Mouse (Mus musculus) hindbrain, embryonic 11.5 days (tissue): Measurements from ENCODE around the gene Ctc1. TPM values are rescaled to one million over a fixed set of nuclear protein-coding genes. Genes with fewer than 3 reads are reported as not detected.
A peak's percentile ranks its signal among the peaks of the same experiment; 100 is the strongest.

Source experiments
- ATAC-seq: fragments of 200-750 bp; cut with Nextera tagmentation; 2 replicates; pipeline ENCODE4 v1.8.0; 2017; ENCODE audit warnings: mild to moderate bottlenecking, moderate TSS enrichment, moderate library complexity; ENCODE audit not compliant: low FRiP score
- DNase-seq: peaks from one replicate; pipeline ENCODE4 v3.0.0-alpha.2; 2015; ENCODE audit warnings: low spot score
- H3K27ac ChIP-seq: fragments of 300-500 bp; sonication (generic); 2 replicates; pipeline ENCODE4 v1.5.1; 2014; ENCODE audit warnings: mild to moderate bottlenecking, low read depth, low read length
- H3K27me3 ChIP-seq: fragments of 300-500 bp; sonication (generic); 2 replicates; pipeline ENCODE4 v1.6.1; 2014; ENCODE audit warnings: mild to moderate bottlenecking, low read length, moderate library complexity, mixed read lengths; ENCODE audit not compliant: control insufficient read depth, insufficient read depth
- H3K36me3 ChIP-seq: fragments of 300-500 bp; sonication (generic); 2 replicates; pipeline ENCODE4 v1.6.1; 2014; ENCODE audit warnings: mild to moderate bottlenecking, low read length, moderate library complexity, mixed read lengths; ENCODE audit not compliant: control insufficient read depth, insufficient read depth
- H3K4me1 ChIP-seq: fragments of 300-500 bp; sonication (generic); replicated peaks from 2 replicates; pipeline ENCODE4 v1.6.1; 2014; ENCODE audit warnings: low read length, mixed read lengths; ENCODE audit not compliant: control insufficient read depth, insufficient read depth
- H3K4me2 ChIP-seq: fragments of 300-500 bp; sonication (generic); replicated peaks from 2 replicates; pipeline ENCODE4 v1.6.1; 2014; ENCODE audit warnings: mild to moderate bottlenecking, low read depth, low read length
- H3K4me3 ChIP-seq: fragments of 300-500 bp; sonication (generic); 2 replicates; pipeline ENCODE4 v1.5.1; 2014; ENCODE audit warnings: low read depth, low read length
- H3K9ac ChIP-seq: fragments of 300-500 bp; sonication (generic); 2 replicates; pipeline ENCODE4 v1.6.1; 2014; ENCODE audit warnings: low read depth, low read length
- H3K9me3 ChIP-seq: fragments of 300-500 bp; sonication (generic); 2 replicates; pipeline ENCODE4 v1.6.1; 2016; ENCODE audit warnings: low read length; ENCODE audit not compliant: control insufficient read depth
- WGBS: fragments of 180-500 bp; shearing (Covaris S2); extraction: QIAGEN DNeasy Blood & Tissue Kit; methylation state at CpG from one replicate; pipeline ENCODE4 v1.1.7; 2014; 5-methylcytosine and 5-hydroxymethylcytosine counted together
- polyA plus RNA-seq: library from polyadenylated mRNA; unstranded; fragments of >200 nt; fragmentation: Nextera tagmentation; extraction: Ambion mirVana; gene quantifications from 2 replicates; pipeline ENCODE4 v1.2.1, GENCODE M21; 2014

Gene Ctc1
- polyA plus RNA-seq, 1 experiment from 2014 or later: 48.7 TPM

DNA sequence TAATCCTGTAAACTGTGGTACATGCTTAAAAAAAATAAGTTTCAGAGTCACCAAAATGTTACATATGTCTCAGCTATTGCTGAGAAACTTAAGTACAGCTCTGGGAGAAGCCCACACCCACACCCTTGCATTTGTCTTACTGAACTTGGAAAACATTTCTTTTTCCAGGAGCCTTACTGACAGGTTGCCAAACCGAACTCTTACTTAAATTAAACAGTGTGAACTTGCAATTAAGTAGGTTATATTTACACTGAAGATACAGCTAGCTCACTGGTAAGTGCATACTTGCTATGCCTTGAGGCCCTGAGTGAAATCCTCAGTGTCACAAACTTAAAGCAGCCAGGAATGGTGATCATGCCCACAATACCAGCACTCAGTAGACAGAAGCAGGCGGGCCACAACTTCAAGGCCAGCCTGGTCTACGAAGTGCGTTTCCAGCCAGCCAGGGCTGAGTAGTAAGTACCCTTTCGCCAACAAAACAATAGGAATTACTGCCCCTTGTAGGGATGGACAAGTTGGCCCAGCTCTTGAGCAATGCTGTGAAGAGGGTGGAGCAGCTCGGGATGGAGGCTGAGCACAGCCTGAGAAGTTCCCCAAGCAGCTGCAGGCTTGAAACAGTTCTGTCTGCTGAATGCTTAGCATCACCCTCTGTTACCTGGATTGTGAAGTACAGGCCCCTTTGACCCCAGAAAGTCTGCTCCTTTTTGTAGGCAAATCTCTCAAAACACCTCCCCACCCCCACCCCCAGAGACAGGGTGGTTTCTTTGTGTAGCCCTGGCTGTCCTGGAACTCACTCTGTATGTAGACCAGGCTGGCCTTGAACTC, 58.5 kb downstream of the Ctc1 start:
- Histone ChIP-seq H3K4me1 (peaks cover 7% of the 10 kb centered on the region), H3K9me3 (no peaks in the 10 kb centered on the region), H3K9ac (no peak overlapping the region), H3K27ac (0 out of 2 replicates have a peak overlapping the region, but pooled peaks have one; percentile 33), H3K4me3 (no peak overlapping the region), H3K36me3 (no peaks in the 10 kb centered on the region), H3K27me3 (no peaks in the 10 kb centered on the region), H3K4me2 (no peak overlapping the region)
- 51% methylated on average over 6 of the region's 6 CpGs for WGBS
- no peak for DNase-seq
- ATAC-seq: no peak

DNA sequence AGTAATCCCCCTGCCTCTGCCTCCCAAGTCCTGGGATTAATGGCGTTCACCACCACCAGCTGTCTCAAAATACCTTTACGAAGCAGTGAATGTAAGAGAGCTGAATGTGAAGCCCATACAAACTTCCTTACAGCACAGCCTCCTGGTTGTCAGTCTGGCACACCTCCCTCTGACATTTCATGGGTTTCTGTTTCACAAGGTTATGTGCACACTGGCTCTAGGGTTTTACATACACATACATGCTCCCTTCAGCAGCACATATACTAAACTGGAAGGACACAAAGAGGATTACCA, 59.0 kb downstream of the Ctc1 start:
- Histone ChIP-seq H3K27me3 (no peaks in the 10 kb centered on the region), H3K27ac (no peak overlapping the region), H3K4me1 (peaks cover 7% of the 10 kb centered on the region), H3K4me3 (no peak overlapping the region), H3K36me3 (no peaks in the 10 kb centered on the region), H3K4me2 (no peak overlapping the region), H3K9me3 (no peaks in the 10 kb centered on the region), H3K9ac (no peak overlapping the region)
- DNase-seq: no peak
- no peak for ATAC-seq
- WGBS: 51% methylated on average over 2 of the region's 2 CpGs

DNA sequence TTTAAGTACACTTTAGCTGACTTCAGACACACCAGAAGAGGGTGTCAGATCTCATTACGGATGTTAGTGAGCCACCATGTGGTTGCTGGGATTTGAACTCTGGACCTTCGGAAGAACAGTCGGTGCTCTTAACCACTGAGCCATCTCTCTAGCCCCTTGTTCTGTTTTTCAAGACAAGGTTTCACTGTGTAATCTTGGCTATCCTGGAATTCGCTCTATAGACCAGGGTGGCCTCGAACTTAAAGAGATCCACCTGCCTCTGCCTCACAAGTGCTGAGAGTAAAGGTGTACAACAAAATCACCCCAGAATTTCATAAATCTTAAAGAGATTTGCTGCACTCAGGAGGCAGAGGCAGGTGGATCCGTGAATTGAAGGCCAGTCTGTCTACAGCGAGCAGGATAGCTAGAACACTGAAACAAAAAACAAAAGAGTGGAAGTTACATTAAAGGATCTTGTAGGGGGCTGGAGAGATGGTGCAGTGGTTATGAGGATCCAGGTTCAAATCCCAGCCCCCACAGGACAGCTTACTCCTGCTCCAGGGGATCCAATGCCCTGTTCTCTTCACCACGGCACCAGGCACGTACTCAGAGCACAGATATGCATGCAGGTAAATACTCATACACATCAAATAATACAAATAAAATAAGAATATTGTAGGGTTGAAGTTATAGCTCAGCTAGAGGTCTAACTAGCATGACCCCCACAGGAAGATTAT, 60.2 kb downstream of the Ctc1 start:
- WGBS: 49% methylated on average over 8 of the region's 9 CpGs
- ATAC-seq (no peak), DNase-seq (peak; percentile 36)
- H3K27me3 ChIP-seq: no peaks in the 10 kb centered on the region
- no peak overlapping the region for H3K27ac ChIP-seq
- H3K4me1 ChIP-seq: peaks cover 7% of the 10 kb centered on the region
- no peaks in the 10 kb centered on the region for H3K36me3 ChIP-seq
- no peak overlapping the region for H3K4me3 ChIP-seq
- H3K9ac ChIP-seq: no peak overlapping the region
- H3K4me2 ChIP-seq: no peak overlapping the region
- no peaks in the 10 kb centered on the region for H3K9me3 ChIP-seq

DNA sequence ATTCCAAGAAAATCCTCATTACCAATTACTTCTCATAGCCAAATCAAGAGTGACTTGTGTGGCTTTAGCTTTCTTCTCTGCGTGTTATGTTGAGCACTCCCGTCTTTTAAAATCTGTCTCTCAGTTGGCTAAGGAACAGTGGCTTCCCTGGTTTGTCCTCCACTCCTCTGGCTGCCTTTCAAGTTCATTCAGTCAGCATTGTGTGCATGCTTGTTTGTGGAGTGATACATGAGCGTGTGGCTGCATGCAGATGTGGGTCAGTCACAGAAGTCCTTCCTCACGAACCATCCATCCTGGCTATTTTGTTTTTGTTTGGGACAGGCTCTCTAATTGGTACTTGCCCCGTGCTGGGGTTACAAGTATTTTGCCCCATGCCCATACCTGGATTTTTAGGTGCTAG, 60.9 kb downstream of the Ctc1 start:
- Histone ChIP-seq H3K4me1 (peaks cover under 1% of the 10 kb centered on the region), H3K4me2 (no peak overlapping the region), H3K9me3 (no peaks in the 10 kb centered on the region), H3K27ac (no peak overlapping the region), H3K4me3 (no peak overlapping the region), H3K9ac (no peak overlapping the region), H3K27me3 (no peaks in the 10 kb centered on the region), H3K36me3 (no peaks in the 10 kb centered on the region)
- no peak for DNase-seq
- WGBS: 81% methylated on average over 5 of the region's 5 CpGs
- ATAC-seq: no peak

DNA sequence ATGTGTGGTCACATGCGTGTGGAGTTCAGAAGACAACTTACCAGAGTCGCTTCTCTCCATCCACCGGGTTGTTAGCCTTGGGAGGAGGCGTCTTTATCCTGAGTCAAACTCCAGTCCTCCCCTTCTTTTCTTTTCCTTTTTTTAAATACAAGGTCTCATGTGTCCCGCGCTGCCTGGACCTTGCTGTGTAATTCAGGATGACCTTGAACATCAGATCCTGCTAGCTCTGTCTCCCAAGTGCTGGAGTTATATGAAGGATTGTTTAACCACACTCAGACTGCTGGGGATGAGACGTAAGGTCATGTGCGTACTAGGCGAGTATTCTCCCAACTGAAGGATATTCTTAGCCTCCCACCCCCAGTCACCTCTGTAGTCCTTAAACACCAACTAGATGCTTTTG, 61.6 kb downstream of the Ctc1 start:
- 89% methylated on average over 9 of the region's 9 CpGs for WGBS
- no peak for ATAC-seq

DNA sequence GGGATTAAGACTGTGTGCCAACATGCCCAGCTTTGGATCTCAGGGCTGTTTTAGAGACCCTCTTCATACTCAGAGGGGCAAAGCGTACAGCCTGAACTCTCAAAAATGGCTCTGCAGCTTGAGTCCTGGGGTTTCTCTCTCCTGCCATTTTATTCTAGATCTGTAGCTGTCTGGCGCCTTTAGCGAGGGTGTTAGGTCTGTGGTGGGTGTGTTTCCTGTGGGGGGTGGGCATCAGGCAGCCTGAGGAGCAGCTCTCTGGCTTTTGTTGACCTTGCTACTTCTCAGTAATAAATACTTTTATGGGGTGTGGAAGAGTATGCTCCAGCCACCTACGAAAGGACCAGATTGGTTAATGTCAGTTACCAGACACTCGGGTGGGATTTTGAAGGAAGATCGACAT, 62.3 kb downstream of the Ctc1 start:
- Histone ChIP-seq H3K36me3 (no peaks in the 10 kb centered on the region), H3K9me3 (no peaks in the 10 kb centered on the region), H3K4me2 (no peak overlapping the region), H3K27ac (no peak overlapping the region), H3K4me1 (no peaks in the 10 kb centered on the region), H3K4me3 (no peak overlapping the region), H3K9ac (no peak overlapping the region), H3K27me3 (no peaks in the 10 kb centered on the region)
- ATAC-seq: no peak
- no peak for DNase-seq
- 91% methylated on average over 6 of the region's 6 CpGs for WGBS

More for the DNA sequence above, 61.6 kb downstream of the Ctc1 start:
- H3K4me3 ChIP-seq: no peak overlapping the region
- H3K4me1 ChIP-seq: no peaks in the 10 kb centered on the region
- H3K9me3 ChIP-seq: no peaks in the 10 kb centered on the region
- DNase-seq: no peak
- H3K27ac ChIP-seq: no peak overlapping the region
- H3K4me2 ChIP-seq: no peak overlapping the region
- no peak overlapping the region for H3K9ac ChIP-seq
- no peaks in the 10 kb centered on the region for H3K36me3 ChIP-seq
- H3K27me3 ChIP-seq: no peaks in the 10 kb centered on the region

DNA sequence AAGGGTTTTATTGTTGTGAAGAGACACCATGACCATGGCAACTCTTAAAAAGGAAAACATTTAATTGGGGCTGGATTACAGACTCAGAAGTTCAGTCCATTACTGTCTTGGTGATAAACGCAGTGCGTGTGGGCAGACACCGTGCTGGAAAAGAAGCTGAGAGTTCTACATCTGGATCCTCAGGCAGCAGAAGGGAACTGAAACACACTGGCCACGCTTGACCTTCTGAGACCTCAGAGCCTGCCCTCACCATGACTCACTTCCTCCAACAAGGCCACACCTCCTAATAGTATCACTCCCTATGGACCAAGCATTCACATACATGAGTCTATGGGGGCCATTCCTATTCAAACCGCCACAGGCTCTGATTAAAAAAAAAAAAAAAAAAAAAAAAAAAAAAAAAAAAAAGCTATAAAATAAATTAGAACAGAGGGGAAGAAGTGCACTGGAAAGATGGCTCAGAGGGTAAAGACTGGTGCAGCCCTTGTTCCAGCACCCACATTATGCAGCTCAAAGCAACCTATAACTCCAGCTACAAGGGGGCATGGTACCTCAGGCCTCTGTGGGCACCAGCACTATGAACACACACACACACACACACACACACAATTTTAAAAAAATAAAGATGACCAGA, 63.2 kb downstream of the Ctc1 start:
- DNase-seq (no peak), ATAC-seq (no peak)
- H3K4me3 ChIP-seq: no peak overlapping the region
- no peaks in the 10 kb centered on the region for H3K4me1 ChIP-seq
- no peak overlapping the region for H3K9ac ChIP-seq
- no peaks in the 10 kb centered on the region for H3K36me3 ChIP-seq
- H3K4me2 ChIP-seq: no peak overlapping the region
- WGBS: 72% methylated on average over 5 of the region's 5 CpGs
- no peak overlapping the region for H3K27ac ChIP-seq
- H3K27me3 ChIP-seq: no peaks in the 10 kb centered on the region
- no peaks in the 10 kb centered on the region for H3K9me3 ChIP-seq

DNA sequence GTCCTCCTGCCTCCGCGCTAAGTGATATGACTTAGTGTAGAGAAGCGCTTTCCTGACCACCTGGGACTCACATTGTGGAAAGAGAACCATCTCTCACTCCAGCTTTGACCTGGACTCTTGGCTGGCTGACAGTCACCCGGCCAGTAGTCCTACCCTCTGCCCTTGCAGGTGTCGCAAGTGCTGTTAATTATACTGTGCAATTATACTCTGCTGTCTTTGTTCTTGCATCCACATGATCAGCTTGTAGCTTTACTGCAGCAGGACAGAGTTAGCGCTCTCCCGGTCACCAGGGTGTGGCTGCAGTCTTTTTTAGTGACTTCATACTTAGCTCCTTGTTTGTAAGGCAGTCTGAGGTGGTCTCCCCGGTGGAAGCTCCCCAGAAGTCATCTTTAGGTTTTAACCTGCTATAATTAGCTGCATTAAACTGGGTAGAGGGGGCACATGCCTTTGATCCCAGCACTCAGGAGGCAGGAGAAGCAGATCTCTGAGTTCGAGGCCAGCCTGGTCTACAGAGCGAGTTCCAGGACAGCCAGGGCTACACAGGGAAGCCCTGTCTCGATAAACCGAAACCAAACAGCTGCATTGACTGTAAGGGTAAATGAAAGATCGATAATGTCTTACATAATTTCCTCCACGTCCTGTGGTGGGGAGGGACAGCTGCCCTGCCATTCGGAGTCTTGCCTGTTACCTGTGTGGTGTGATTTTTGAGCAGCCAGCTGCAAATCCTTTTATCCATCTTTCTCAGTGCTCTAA, 64.6 kb downstream of the Ctc1 start:
- H3K27ac ChIP-seq: no peak overlapping the region
- no peaks in the 10 kb centered on the region for H3K4me1 ChIP-seq
- H3K4me2 ChIP-seq: no peak overlapping the region
- 86% methylated on average over 15 of the region's 15 CpGs for WGBS
- DNase-seq (no peak), ATAC-seq (no peak)
- H3K36me3 ChIP-seq: no peaks in the 10 kb centered on the region
- H3K4me3 ChIP-seq: no peak overlapping the region
- H3K27me3 ChIP-seq: no peaks in the 10 kb centered on the region
- no peaks in the 10 kb centered on the region for H3K9me3 ChIP-seq
- no peak overlapping the region for H3K9ac ChIP-seq
